Mouse (Mus musculus): ENCODE measurements at regions not wholly inside any gene's neighbourhood (a gene's known extent, or its start where the extent isn't known, plus 50 kb on each side); places are given as distances from the start of the nearest gene placed in this dataset.
A peak's percentile ranks its signal among the peaks of the same experiment; 100 is the strongest.
"Not testable (repeated sequence)": the region's sequence is repeated elsewhere in the genome, so short reads cannot be mapped to it uniquely, and the experiment has no call there.

DNA sequence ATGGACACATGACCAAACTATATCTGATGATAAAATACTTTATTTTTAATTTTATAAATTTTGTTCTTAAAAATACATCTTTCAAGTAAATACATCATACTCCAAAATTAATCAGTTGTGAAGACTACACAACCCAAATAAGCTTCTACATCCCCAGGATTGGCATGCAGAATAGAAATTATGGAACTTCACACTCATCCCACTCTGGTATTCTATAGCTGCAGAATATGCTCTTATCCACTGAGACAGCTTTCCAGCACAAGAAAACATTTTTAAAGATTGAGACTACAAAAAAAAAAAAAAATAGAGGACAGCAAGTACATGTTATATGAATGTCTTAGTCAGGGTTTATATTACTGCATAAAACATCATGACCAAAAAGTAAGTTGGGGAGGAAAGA, 94.4 kb downstream of the Gm11232 start:
- DNase-seq, result no peak

DNA sequence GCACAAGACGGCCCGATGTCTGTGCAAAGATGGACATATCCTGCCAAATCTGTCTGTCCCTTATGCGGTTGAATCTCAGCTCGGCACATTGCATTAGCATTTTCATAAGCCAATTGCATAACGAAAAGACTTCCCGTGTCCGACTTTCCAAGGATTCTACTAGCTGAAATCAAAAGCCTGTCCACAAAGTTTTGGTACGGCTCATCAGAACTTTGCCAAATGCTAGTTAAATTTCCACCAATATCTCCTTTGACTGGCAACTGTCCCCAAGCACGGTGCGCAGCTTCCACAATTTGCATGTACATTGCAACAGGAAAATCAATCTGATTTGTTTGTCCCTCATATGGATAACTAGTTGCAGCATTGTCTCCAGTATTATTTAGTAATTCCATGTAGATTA, 117.2 kb downstream of the Gm11232 start:
- DNase-seq, result no peak

DNA sequence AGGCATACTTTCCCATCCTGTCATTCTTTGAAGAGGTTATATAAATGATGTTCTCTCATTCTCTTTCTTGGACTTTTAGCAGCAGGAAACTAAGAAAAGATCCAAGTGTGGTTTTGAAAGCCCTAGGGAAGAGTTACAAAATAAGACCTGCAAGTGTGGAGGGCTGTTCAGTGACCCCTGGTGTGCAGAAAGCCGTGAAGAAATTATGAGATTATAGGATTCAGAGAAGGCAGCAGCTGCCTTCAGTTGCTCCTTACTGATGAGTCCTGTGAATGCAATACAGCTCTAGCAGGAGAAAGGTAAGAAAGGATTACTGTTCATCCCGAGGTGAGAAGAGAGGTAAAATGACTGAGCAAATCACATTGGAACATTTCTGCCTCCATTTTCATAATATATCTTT, 130.7 kb downstream of the Gm11232 start:
- DNase-seq, result no peak

DNA sequence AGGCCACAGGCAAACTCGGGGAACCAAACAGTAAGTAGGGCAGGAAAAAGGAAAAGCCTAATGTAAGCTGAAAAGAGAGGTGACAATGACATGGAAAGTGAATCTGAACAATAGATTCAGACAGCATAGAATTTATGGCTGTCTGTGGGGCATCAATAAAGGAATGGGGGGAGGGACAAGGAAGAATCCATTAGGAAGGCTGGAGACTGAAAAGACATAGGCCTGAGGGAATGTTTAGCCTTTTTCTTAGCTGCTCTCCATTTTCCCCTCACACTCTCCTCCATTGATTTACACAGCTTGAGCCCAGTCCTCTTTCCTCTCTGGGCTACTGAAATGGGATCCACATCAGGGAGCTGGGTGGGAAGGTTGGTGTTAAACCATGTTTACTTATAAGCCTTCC, 131.1 kb downstream of the Gm11232 start:
- no peak for DNase-seq

DNA sequence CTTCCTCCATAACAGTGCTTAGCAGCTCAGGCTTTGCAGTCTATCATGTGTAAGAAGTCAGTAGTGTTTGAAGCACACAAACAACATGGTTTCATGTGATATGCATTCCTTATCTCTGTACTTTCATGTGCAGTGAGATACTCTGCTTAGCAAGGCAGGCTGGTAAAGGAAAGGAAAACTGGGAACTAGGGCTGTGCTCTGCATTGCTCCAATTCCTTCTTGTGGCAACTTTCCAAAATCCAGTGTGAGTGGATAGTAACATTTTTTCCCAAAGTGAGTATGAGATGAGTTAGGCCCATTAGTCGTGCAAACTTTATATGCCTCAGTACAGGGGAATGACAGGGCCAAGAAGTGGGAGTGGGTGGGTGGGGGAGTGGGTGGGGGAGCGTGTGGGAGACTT, 133.0 kb downstream of the Gm11232 start:
- DNase-seq, result no peak

DNA sequence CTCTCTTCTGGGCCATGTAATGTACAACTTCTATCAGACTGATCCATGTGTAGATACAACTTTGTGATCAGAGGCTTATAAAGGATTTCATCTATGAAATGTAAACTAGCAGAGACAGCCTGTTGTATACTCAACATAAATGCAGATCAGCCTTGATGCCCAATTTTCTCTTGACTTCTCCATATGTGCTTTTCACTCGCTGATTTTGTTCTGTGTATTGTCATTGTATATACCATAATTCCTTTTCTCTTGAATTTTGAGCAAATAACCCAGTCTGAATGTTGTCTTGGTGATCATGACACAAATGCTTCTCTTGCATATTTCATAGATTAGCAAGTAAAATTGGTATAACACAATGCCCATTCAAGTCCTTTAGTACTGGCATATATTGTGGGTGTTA, 144.0 kb downstream of the Gm11232 start:
- no peak for DNase-seq

DNA sequence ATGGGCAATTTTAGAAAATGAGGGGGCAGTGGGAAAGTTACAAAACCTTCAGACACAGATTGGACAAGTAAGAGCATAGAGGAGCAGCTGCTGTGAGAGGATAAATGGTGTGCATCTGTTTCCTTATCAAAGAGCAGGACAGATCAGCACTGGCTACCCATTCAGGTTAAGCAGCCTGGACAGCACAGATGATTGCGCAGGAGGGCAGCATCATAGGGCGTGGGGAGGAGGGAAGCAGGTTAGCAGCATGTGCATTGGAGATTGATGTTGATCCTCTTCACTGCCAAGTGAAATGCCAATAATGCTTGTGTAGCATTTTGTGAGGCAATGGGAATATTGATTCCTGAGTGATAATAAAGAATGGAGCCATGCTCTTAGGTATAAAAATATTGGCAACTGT, 171.9 kb downstream of the Gm11232 start:
- no peak for DNase-seq

DNA sequence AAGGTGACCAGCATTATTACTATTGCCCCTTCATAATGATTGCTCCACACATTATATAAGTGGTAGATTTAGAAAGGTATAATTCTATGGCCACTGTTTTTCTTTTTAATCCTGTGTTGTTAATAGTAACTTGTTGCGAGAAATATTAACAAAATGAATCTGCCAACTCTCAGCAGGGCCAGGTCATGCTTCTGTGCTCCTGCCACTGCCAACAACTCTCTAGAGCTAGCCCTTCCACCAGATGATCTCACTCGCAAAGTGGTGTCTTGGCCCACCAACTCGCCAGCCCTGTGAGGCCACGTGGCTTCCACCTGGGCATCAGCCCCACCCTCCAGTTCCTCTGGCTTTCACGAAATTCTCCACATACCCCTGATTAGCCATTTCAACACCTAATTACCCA, 197.1 kb downstream of the Gm11232 start:
- no peak for DNase-seq

DNA sequence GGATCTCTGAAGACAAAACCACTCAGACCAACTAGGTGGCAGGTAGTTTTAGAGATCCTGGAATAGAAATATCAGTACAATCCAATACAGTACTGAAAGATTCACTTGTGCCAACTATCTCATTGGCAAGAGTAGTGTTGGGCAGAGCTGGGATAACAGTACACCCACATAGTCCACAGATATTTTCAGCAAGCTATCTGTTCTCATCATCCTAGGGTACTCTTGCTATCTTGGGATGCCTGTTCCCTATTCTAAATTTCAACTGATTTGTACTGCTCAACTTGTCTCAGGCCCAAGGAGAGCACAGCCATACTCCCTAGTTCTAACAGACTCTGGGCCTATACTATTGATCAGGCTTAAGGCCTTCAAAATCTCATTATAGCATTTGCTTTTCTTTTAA, 218.6 kb downstream of the Gm11232 start:
- peak; percentile 16 for DNase-seq

DNA sequence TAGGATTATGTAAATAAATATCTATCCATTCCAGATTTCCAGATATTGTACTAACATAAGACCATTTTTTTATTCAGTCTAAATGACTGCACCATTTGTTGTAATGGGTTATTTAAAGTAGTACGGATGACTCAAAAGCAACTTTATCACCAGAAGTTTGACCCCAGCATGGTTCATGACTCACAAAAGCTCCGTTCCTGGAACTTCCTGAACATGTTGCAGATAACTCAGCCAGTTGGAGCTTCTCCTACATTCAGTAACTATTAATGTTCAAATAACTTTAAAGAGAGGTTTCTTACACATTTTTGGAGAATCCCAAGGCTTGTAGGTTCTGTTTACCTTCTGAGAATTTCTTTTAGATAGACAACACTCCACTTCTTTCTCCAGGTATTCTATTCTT, 219.8 kb downstream of the Gm11232 start:
- no peak for DNase-seq

DNA sequence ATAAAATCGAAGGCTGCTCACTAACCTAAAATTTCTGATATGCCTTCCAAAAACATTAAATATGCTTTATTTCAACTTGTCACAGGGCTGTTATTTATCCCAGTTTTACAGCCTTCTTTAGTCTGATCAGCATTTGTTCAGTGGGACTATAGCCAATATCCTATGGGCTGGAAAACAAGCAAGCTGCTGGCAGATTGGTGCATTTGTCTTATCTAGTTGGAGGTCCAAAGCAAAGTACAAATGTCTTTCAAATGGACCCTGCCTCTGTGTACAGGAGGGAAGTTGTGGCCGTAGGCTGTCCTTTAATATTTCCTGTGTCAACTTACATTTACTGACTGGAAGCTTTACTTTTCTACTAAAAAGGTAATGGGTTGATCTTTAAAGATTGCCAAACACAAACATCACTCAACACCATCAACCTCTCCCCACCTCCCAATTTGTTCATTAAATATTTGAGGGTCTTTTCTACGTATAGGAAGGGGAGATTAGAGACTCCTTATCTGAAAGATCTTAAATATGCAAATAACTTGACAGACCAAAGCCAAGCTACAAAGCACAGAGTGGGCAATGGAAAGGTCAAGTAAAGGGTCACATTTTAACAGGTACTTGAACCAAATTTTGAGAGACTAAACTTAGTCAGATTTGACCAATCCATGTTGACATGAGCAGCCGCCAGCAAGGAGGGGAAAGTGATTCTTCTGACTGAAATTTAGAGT, 233.4 kb downstream of the Gm11232 start:
- DNase-seq, result no peak

DNA sequence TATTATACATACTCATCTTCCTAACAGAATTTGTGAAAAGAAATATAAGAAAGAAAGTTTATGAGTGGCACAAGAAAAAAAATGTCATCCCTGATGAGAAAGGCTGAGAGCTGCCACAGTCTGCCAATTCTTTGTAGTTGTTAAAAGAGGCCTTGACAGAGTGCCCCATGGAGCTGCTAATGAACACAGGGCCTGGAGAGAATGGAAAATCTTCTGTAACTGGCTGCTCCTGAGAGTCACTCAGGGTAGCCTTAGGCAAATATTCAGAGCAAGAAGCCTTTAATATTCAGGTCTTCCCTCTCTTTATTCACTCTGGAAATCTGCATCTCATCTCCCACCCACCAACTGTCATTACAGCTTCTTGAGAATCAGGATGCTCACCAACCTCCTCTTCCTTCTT, 237.0 kb downstream of the Gm11232 start:
- DNase-seq, result no peak

DNA sequence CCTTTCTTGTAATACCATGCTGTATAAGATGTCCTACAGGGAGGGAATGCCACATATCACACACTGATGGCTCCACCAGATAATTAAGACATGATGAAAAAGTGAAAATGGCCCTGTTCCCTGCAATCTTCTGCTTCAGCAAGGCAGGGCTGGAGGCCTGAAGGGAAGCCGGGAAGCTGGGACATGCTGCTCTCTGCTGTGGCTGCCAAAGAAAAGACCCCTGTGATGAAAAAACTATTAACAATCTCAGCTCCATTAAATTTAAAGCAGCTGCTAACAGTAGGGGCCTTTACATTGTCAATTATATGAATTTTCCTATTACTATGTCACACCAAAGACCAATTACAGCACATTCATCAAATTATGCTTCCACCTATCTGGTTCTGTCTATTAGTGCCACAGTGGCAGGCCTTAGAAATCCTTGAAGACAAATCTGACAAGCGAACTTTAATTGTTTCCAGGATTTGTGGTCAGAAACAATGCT, 239.8 kb downstream of the Gm11232 start:
- no peak for DNase-seq

DNA sequence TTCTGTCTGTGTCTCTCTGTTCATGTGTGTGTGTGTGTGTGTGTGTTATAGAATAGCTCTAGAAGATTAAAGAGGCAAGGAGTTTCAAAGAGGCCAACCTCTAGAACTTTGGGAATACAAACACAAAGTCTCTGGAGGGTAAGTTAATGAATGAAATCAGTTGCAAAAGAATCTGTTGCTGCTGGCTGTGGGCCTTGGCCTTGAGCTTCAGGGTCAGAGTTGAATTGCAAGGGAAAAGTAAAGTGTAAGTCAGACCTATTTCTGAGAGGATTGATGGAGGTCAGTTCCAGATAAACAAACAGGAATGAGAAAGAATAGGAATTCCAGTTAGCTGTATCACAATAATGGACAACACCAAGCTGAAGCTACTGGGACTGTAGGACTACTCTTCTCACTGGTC, 250.9 kb downstream of the Gm11232 start:
- no peak for DNase-seq

DNA sequence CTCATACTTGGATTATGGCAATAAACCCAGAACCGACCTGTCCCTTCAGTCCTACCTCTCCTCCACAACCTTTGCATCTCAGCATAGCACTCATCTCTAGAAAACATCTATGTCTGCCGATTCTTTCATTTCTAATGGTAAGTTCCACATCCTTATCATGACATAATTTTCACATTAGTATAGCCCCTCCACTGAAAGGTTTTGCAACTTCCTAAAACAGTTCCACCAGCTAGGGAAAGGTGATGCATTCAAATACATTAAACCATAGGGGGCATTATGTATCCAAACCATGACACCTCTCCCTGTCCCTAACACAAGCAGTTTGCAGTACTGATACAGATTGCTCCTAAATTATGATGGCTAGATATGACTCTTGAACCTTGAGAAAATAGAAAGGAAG, 268.0 kb downstream of the Gm11232 start:
- DNase-seq, result no peak

DNA sequence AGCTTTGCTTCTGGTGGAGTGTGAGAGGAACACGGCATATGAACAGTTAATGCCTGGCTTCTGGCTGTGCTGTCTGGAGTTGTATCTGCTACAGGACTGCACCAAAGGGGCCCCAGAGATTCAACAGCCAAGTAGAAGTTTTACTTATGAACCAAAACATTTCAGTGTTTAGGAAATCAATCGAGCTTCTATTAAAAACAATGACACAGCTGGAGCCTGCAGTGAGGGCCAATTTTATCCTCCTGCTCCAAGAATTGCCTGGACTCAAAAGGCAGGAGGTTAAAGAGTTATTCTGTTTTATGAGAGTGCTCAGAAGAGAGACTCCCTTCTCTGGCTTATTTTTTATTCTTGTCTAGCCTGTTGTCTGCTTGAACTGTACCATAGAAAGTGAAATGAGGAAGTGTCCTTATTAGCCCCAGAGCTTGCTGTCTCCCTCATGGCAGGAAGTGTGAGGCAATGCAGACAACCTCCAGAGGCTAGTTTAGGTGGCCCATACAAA, 269.1 kb downstream of the Gm11232 start:
- DNase-seq, result peak; percentile 58

DNA sequence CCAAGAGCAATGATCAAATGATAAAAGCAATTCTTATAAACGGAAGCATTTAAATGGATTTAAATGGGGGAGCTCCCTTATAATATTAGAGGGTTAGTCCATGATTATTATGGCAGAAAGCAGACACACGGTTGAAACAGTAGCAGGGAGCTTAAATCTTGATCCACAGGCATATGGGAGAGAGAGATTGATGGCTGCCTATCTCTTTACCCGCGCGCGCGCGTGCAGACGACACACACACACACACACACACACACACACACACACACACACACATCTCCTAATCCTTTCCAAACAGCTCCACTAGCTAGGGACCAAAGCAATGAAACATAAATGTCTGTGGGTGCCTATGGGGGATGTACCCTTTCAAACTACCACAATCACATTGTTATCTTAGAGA, 269.7 kb downstream of the Gm11232 start:
- DNase-seq, result no peak

DNA sequence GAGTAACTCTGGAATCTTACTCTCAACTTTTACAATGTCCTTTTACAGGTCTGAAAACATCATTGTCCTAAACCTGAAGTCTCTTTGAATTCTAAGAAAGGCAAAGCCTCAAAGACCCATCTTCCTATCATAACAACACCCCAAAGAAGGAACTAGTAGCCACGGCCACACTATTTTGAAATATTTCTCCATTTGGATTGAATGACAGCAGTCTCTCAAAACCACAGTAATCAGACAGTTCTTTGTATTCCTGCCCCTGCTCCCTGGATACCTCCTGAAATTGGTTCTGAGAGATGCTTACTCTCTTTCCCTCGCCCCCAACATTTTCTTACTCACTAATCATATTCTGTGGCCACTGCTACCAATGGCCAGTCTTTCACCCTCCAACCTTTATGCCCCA, 276.8 kb downstream of the Gm11232 start:
- DNase-seq, result no peak

DNA sequence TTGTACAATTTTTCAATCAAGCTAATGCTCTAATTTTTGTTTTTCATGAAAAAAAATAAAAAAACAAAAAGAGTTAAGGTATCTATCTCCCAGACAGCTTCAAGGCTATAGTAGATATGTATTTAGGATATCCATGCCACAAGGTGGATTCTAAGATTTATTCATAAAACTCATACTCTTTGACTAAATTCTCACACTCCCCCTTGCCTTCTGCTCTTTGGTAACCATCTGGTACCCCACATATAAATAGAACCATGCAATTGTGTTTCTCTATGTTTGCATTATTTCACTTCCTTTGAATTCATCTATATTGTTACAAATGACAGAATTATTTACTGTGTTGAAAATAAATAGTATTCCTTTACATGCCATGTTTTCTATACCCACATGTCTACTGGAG, 287.2 kb downstream of the Gm11232 start:
- no peak for DNase-seq

DNA sequence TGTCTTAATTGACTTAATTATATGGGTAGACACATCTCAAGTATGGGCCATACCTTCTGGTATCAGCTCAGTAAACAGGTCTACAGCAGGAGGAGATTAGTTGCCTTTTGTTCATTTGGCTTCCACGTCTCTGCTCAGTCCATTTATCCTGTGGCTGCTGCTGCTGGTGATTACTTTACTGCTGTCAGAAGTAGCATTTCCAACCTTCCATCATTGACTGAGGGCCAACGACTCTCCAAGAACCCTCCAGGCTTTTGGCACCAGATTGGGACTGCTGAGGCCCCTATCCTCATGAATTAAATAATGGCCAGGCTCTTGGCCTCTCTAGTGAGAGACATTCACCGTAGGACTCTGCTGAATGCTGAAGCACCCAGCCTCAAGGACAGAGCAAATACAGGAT, 303.0 kb downstream of the Gm11232 start:
- DNase-seq, result no peak

DNA sequence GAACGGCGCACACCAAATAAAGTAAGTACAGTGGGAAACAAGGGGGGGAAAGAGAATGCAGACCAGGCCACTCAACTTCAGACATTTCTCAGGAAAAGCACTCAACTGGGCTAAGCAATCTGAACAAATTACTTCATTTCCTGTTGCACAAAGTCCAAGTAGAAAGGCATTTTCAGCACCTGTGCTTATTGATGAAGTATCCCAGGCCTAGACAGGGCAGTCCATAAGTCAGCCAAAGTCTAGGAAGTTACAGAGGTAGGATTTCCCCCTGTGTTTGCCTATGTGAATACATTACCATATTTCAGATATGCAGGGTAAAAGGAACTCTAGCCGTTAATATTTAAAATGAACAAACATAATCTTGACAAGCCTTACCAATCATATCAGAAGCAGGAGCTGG, 304.3 kb downstream of the Gm11232 start:
- DNase-seq, result no peak

DNA sequence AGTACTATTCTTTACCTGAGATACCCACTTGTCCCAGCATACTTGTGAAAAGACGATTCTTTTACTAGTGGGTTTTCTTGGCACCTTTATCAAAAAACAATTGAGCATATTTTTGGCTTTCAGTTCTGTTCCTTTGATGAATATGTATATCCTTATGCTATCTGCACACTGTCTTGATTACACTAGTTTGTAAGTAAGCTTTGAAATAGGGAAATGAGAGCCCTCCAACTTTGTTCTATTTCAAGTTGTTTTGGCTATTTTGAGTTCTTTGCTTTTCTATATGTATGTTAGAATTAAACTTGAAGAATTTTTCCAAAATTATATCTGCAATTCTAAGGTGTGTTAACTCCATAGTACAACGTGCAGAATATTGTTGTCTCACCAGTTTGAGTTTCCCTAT, 311.3 kb downstream of the Gm11232 start:
- DNase-seq, result no peak

DNA sequence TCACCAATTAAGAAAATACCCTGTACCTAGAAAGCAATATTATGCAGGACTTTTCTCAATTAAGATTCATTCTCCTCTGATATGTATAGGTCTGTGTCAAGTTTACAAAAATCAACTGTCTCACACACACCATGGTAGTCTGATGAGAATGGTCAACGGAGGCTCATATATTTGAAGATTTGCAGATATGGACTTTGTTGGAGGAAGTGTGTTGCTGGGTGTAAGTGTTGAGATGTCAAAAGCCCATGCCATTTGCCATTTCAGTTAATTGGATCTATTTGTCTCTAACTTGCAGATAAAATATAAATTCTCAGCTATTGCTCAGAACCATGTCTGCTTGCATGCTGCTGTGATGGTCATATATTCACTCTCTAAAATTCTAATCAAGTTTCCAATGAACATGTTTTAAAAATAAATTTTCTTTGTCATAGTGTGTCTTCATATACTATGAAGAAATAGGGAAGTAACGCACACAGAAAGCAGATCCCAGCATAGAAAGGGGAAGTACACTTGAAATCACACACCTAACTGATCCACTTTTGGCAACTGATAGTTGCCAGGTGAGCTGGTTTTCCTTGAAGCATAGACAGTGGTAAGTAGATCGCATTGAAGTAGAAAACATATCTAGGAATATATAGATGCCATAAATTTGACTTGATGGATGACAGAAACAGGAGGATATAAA, 326.4 kb downstream of the Gm11232 start:
- no peak for DNase-seq

DNA sequence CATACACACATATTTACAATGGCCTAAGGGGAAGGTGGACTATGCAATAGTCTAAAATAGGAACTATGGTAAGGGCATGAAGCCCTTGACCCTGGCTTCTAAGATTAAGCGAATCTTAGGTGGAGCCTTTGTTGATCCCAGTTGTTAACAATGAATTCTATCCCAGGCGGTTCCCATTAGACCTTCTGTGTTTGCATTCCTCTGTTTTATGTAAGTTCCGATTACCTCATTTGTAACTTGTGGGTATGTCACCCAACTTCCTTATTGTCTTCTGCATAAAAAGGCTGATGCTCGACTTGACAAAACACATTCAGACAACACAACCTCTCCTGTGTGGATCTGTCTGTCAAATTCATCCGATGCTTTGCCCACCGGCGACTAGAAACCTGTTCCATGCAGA, 335.6 kb downstream of the Gm11232 start:
- not testable (repeated sequence) for DNase-seq

DNA sequence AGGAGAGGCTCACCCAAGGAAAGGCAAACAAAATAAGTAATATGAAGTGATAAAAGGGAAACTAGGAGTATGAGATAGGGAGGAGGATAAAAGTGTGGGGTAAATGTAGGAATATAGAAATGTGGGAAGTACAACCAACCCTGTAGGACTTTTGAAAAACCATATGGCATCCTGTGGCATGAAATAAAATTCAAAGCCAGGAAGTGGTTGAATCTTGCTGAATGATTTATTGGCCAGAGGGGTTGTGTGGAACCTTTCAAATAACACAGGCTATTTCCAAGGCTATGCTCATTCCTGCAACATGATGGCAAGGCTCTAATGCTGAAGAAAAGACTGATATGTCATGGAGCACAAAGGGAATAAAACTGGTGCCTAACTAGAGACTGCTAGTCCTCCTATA, 347.9 kb downstream of the Gm11232 start:
- DNase-seq, result no peak
